In genomic region chr2:173058263-173058662, GRCm38 (mm10) we compare ENCODE assay signal across 15 mouse cellular contexts. TPM values are rescaled to one million over a fixed set of nuclear protein-coding genes. Genes with fewer than 3 reads are reported as not detected.
A peak's percentile ranks its signal among the peaks of the same experiment; 100 is the strongest.
DNase-seq lines count a peak whose midpoint lies in the region; ATAC-seq and TF ChIP-seq lines count a peak whose summit lies in the region.
"Had no signal": no experiment of that assay in that cellular context is flagged by ENCODE, and none has a peak within 500 bp of the region (broad histone marks: within the 10 kb centered on the region; RNA-seq: fewer than 3 reads in every experiment).

No protein-coding gene starts in this region.

- no peak overlapping the region for H3K4me3 ChIP-seq in forebrain, embryonic 10.5 days
- no peak overlapping the region for H3K4me3 ChIP-seq in forebrain, embryonic 16.5 days (replicated peaks; ENCODE audit: low read length)
- H3K4me3 ChIP-seq in hindbrain, embryonic 10.5 days: no peak overlapping the region
- H3K4me3 ChIP-seq in hindbrain, postnatal 0 days (ENCODE audit: low read length): no peak overlapping the region
- H3K4me3 ChIP-seq in limb, embryonic 10.5 days: no peak overlapping the region
- H3K4me3 ChIP-seq: erythroblast, embryonic 14.5 days; hindbrain, embryonic 15.5 days; layer of hippocampus, adult 2 months had no signal

- no peak for DNase-seq in forebrain, embryonic 10.5 days (ENCODE audit: extremely low spot score, low spot score)
- no peak for DNase-seq in hindbrain, embryonic 10.5 days (ENCODE audit: low spot score)
- no peak for DNase-seq in hindbrain, postnatal 0 days (ENCODE audit: low spot score)
- peak; percentile 78 for DNase-seq in R1 (ENCODE audit: low read depth, low spot score)
- no peak for DNase-seq in limb, embryonic 10.5 days (ENCODE audit: low spot score)
- no peak for DNase-seq in T-cell, adult 2 months (ENCODE audit: low spot score)
- DNase-seq in spleen, postnatal 4 days (ENCODE audit: low spot score in 2 of 2): no peak
- DNase-seq: cerebellum, adult 11-12 months; lung, postnatal 14 days; right cerebral cortex, postnatal 4 days had no signal

- no peak for TF ChIP-seq CTCF in hindbrain, postnatal 0 days (IDR thresholded peaks at IDR 0.05; ENCODE audit: low read depth)

- H3K9me3 ChIP-seq in forebrain, embryonic 10.5 days: no peaks in the 10 kb centered on the region
- no peaks in the 10 kb centered on the region for H3K9me3 ChIP-seq in forebrain, embryonic 16.5 days (ENCODE audit: control insufficient read depth, low read length)
- no peaks in the 10 kb centered on the region for H3K9me3 ChIP-seq in hindbrain, embryonic 10.5 days
- H3K9me3 ChIP-seq in hindbrain, postnatal 0 days (ENCODE audit: low read length): no peaks in the 10 kb centered on the region
- H3K9me3 ChIP-seq in limb, embryonic 10.5 days (replicated peaks): no peaks in the 10 kb centered on the region
- H3K9me3 ChIP-seq: hindbrain, embryonic 15.5 days had no signal

- WGBS in forebrain, embryonic 10.5 days: 39% methylated on average over 11 of the region's 11 CpGs
- WGBS in forebrain, embryonic 16.5 days: 34% methylated on average over 11 of the region's 11 CpGs
- 46% methylated on average over 11 of the region's 11 CpGs for WGBS in hindbrain, embryonic 10.5 days
- WGBS in hindbrain, postnatal 0 days: 39% methylated on average over 11 of the region's 11 CpGs
- 65% methylated on average over 11 of the region's 11 CpGs for WGBS in limb, embryonic 10.5 days

- H3K9ac ChIP-seq in forebrain, embryonic 16.5 days (replicated peaks; ENCODE audit: low read depth, low read length): no peak overlapping the region
- no peak overlapping the region for H3K9ac ChIP-seq in hindbrain, postnatal 0 days (replicated peaks; ENCODE audit: low read length)
- H3K9ac ChIP-seq: hindbrain, embryonic 15.5 days; liver, embryonic 14.5 days had no signal

- no peak for ATAC-seq in forebrain, embryonic 16.5 days
- no peak for ATAC-seq in hindbrain, postnatal 0 days

- H3K36me3 ChIP-seq in forebrain, embryonic 10.5 days (replicated peaks): no peaks in the 10 kb centered on the region
- H3K36me3 ChIP-seq in forebrain, embryonic 16.5 days (ENCODE audit: control insufficient read depth, insufficient read depth): no peaks in the 10 kb centered on the region
- no peaks in the 10 kb centered on the region for H3K36me3 ChIP-seq in hindbrain, embryonic 10.5 days
- H3K36me3 ChIP-seq in hindbrain, postnatal 0 days (ENCODE audit: insufficient read depth, low read length): no peaks in the 10 kb centered on the region
- no peaks in the 10 kb centered on the region for H3K36me3 ChIP-seq in limb, embryonic 10.5 days
- H3K36me3 ChIP-seq: hindbrain, embryonic 15.5 days had no signal

- H3K27ac ChIP-seq in forebrain, embryonic 10.5 days: peak overlapping the region; percentile 44; the same call in 1 of the 2 replicates
- H3K27ac ChIP-seq in forebrain, embryonic 16.5 days (ENCODE audit: low read length): no peak overlapping the region
- peak overlapping the region; percentile 42 for H3K27ac ChIP-seq in hindbrain, embryonic 10.5 days
- no peak overlapping the region for H3K27ac ChIP-seq in hindbrain, postnatal 0 days
- peak overlapping the region; percentile 56; the same call in 1 of the 2 replicates for H3K27ac ChIP-seq in limb, embryonic 10.5 days
- H3K27ac ChIP-seq: hindbrain, embryonic 15.5 days; layer of hippocampus, adult 2 months; liver, embryonic 14.5 days had no signal

- no peaks in the 10 kb centered on the region for H3K27me3 ChIP-seq in forebrain, embryonic 10.5 days (ENCODE audit: poor library complexity, severe bottlenecking)
- H3K27me3 ChIP-seq in forebrain, embryonic 16.5 days (replicated peaks; ENCODE audit: control insufficient read depth, insufficient read depth, low read length): no peaks in the 10 kb centered on the region
- peaks cover 3% of the 10 kb centered on the region; the same call in 1 of the 2 replicates for H3K27me3 ChIP-seq in hindbrain, embryonic 10.5 days (ENCODE audit: insufficient read depth, poor library complexity, severe bottlenecking)
- no peaks in the 10 kb centered on the region for H3K27me3 ChIP-seq in hindbrain, postnatal 0 days (ENCODE audit: insufficient read depth, low read length)
- H3K27me3 ChIP-seq in limb, embryonic 10.5 days (ENCODE audit: low read depth, poor library complexity, severe bottlenecking): no peaks in the 10 kb centered on the region
- H3K27me3 ChIP-seq: hindbrain, embryonic 15.5 days had no signal

- H3K4me2 ChIP-seq in forebrain, embryonic 16.5 days (ENCODE audit: low read length): no peak overlapping the region
- H3K4me2 ChIP-seq in hindbrain, postnatal 0 days (ENCODE audit: low read depth, low read length): no peak overlapping the region
- H3K4me2 ChIP-seq: hindbrain, embryonic 15.5 days had no signal

- peaks cover 46% of the 10 kb centered on the region for H3K4me1 ChIP-seq in forebrain, embryonic 10.5 days
- no peaks in the 10 kb centered on the region for H3K4me1 ChIP-seq in forebrain, embryonic 16.5 days (replicated peaks; ENCODE audit: control insufficient read depth, insufficient read depth, low read length)
- peaks cover 45% of the 10 kb centered on the region for H3K4me1 ChIP-seq in hindbrain, embryonic 10.5 days (replicated peaks)
- H3K4me1 ChIP-seq in hindbrain, postnatal 0 days (ENCODE audit: insufficient read depth, low read length): no peaks in the 10 kb centered on the region
- peaks cover 41% of the 10 kb centered on the region for H3K4me1 ChIP-seq in limb, embryonic 10.5 days
- H3K4me1 ChIP-seq: hindbrain, embryonic 15.5 days had no signal

RNA-seq across cellular contexts. Expression of gene Rbm38, which starts 38.0 kb away (rescaled TPM):
- 119 and 123 TPM in 2 replicates for polyA plus RNA-seq in forebrain, embryonic 10.5 days (2016; fragmentation: Nextera tagmentation; extraction: Ambion mirVana)
- 23.3 and 23.4 TPM in 2 replicates for polyA plus RNA-seq in forebrain, embryonic 16.5 days (2015; fragmentation: Nextera tagmentation; extraction: Ambion mirVana)
- polyA plus RNA-seq in hindbrain, embryonic 10.5 days (2016; fragmentation: Nextera tagmentation; extraction: Ambion mirVana): 92.3 and 95.9 TPM in 2 replicates
- 12.6 and 17.0 TPM in 2 replicates for total RNA-seq in hindbrain, postnatal 0 days (2014; rRNA removed)
- 9.7 and 10.3 TPM in 2 replicates for polyA plus RNA-seq in hindbrain, postnatal 0 days (2015; fragmentation: Nextera tagmentation; extraction: Ambion mirVana)
- 74.1 and 97.5 TPM in 2 replicates for polyA plus RNA-seq in limb, embryonic 10.5 days (2016; fragmentation: Nextera tagmentation; extraction: Ambion mirVana)

RNA-seq across cellular contexts. Expression of gene Rae1, which starts 58.3 kb away (rescaled TPM):
- polyA plus RNA-seq in forebrain, embryonic 10.5 days (2016; fragmentation: Nextera tagmentation; extraction: Ambion mirVana): 168 TPM in 2 replicates
- polyA plus RNA-seq in forebrain, embryonic 16.5 days (2015; fragmentation: Nextera tagmentation; extraction: Ambion mirVana): 156 TPM in 2 replicates
- polyA plus RNA-seq in hindbrain, embryonic 10.5 days (2016; fragmentation: Nextera tagmentation; extraction: Ambion mirVana): 158 and 162 TPM in 2 replicates
- 85.3 and 96.0 TPM in 2 replicates for total RNA-seq in hindbrain, postnatal 0 days (2014; rRNA removed)
- polyA plus RNA-seq in hindbrain, postnatal 0 days (2015; fragmentation: Nextera tagmentation; extraction: Ambion mirVana): 112 and 116 TPM in 2 replicates
- polyA plus RNA-seq in limb, embryonic 10.5 days (2016; fragmentation: Nextera tagmentation; extraction: Ambion mirVana): 179 and 196 TPM in 2 replicates

Comparison
In these comparisons a context has a peak if more than half of its experiments do, and no peak if none do; other contexts are left out.
1. H3K27ac ChIP-seq: peak in forebrain, embryonic 10.5 days (single experiment), hindbrain, embryonic 10.5 days (single experiment) and limb, embryonic 10.5 days (single experiment); none in forebrain, embryonic 16.5 days (single experiment) and hindbrain, postnatal 0 days (single experiment).